Comparison of ENCODE assay signal across 11 mouse cellular contexts in the genomic region with DNA sequence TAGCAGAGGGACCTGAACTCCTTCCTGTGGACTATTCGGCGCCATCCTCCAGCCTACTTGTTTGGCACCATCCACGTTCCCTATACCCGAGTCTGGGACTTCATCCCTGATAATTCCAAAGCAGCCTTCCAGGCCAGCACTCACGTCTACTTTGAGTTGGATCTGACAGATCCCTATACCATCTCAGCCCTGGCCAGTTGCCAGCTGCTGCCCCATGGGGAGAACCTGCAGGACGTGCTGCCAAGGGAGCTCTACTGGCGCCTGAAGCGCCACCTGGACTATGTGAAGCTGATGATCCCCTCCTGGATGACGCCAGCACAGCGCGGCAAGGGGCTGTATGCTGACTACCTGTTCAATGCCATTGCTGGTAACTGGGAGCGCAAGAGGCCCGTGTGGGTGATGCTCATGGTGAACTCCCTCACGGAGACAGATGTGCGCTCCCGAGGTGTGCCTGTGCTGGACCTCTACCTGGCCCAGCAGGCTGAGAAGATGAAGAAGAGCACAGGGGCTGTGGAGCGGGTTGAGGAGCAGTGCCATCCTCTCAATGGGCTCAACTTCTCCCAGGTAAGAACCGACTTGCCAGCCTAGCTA. TPM values are rescaled to one million over a fixed set of nuclear protein-coding genes. Genes with fewer than 3 reads are reported as not detected.
DNase-seq lines count a peak whose midpoint lies in the region; ATAC-seq lines count a peak whose summit lies in the region.
"Had no signal": no experiment of that assay in that cellular context is flagged by ENCODE, and none has a peak within 500 bp of the region (broad histone marks: within the 10 kb centered on the region; RNA-seq: fewer than 3 reads in every experiment).

No protein-coding gene starts in this region.

- ATAC-seq in heart, embryonic 13.5 days (ENCODE audit: extremely low read depth, insufficient number of reproducible peaks, low FRiP score, low TSS enrichment): no peak
- no peak for ATAC-seq in midbrain, embryonic 16.5 days
- ATAC-seq in limb, embryonic 15.5 days (ENCODE audit: insufficient number of reproducible peaks, low FRiP score, low TSS enrichment, low read depth): no peak
- no peak for ATAC-seq in erythroblast, adult 5-6 weeks (replicated peaks; ENCODE audit: low FRiP score, poor library complexity, severe bottlenecking)

- WGBS in heart, embryonic 13.5 days: 74% methylated on average over 18 of the region's 18 CpGs
- 65% methylated on average over 18 of the region's 18 CpGs for WGBS in midbrain, embryonic 10.5 days
- WGBS in midbrain, embryonic 16.5 days: 62% methylated on average over 18 of the region's 18 CpGs
- 75% methylated on average over 18 of the region's 18 CpGs for WGBS in limb, embryonic 15.5 days

- H3K4me3 ChIP-seq in heart, embryonic 13.5 days: peak overlapping the region; percentile 4; the same call in 1 of the 2 replicates
- H3K4me3 ChIP-seq in midbrain, embryonic 10.5 days: peak overlapping the region; percentile 36
- H3K4me3 ChIP-seq in midbrain, embryonic 16.5 days (ENCODE audit: low read depth, low read length): no peak overlapping the region
- no peak overlapping the region for H3K4me3 ChIP-seq in limb, embryonic 15.5 days
- H3K4me3 ChIP-seq: heart, embryonic 15.5 days; limb, embryonic 12.5 days had no signal

- H3K9ac ChIP-seq in heart, embryonic 13.5 days: no peak overlapping the region
- H3K9ac ChIP-seq in midbrain, embryonic 16.5 days (ENCODE audit: low read depth, low read length): no peak overlapping the region
- no peak overlapping the region for H3K9ac ChIP-seq in limb, embryonic 15.5 days
- H3K9ac ChIP-seq: heart, embryonic 15.5 days; limb, embryonic 12.5 days had no signal

- H3K36me3 ChIP-seq in heart, embryonic 13.5 days: no peaks in the 10 kb centered on the region
- H3K36me3 ChIP-seq in midbrain, embryonic 10.5 days: 0 out of 2 replicates have a peak, but pooled peaks cover 3% of the 10 kb centered on the region
- no peaks in the 10 kb centered on the region for H3K36me3 ChIP-seq in midbrain, embryonic 16.5 days (ENCODE audit: control insufficient read depth, insufficient read depth, low read length)
- H3K36me3 ChIP-seq in limb, embryonic 15.5 days: no peaks in the 10 kb centered on the region
- H3K36me3 ChIP-seq: heart, embryonic 15.5 days; limb, embryonic 12.5 days had no signal

- H3K4me2 ChIP-seq in heart, embryonic 13.5 days: peak overlapping the region; percentile 56
- H3K4me2 ChIP-seq in midbrain, embryonic 16.5 days (ENCODE audit: low read length): no peak overlapping the region
- peak overlapping the region; percentile 8 for H3K4me2 ChIP-seq in limb, embryonic 15.5 days
- H3K4me2 ChIP-seq: limb, embryonic 12.5 days had no signal

- H3K9me3 ChIP-seq in heart, embryonic 13.5 days: no peaks in the 10 kb centered on the region
- H3K9me3 ChIP-seq in midbrain, embryonic 10.5 days (replicated peaks): no peaks in the 10 kb centered on the region
- no peaks in the 10 kb centered on the region for H3K9me3 ChIP-seq in midbrain, embryonic 16.5 days (replicated peaks; ENCODE audit: control insufficient read depth, low read length, poor library complexity, severe bottlenecking)
- no peaks in the 10 kb centered on the region for H3K9me3 ChIP-seq in limb, embryonic 15.5 days
- H3K9me3 ChIP-seq: heart, embryonic 15.5 days; limb, embryonic 12.5 days had no signal

- no peak for DNase-seq in heart, adult 8-10 months (ENCODE audit: low spot score)
- no peak for DNase-seq in midbrain, embryonic 10.5 days (ENCODE audit: low spot score)
- DNase-seq in kidney, adult 8-10 months: peak; percentile 32 to 44
- DNase-seq: cerebellum, adult 9-11 months; lung, postnatal 10 days had no signal

- H3K4me1 ChIP-seq in heart, embryonic 13.5 days: peaks cover 32% of the 10 kb centered on the region
- H3K4me1 ChIP-seq in midbrain, embryonic 10.5 days: peaks cover 55% of the 10 kb centered on the region
- peaks cover 12% of the 10 kb centered on the region for H3K4me1 ChIP-seq in midbrain, embryonic 16.5 days (ENCODE audit: control insufficient read depth, insufficient read depth, low read length)
- H3K4me1 ChIP-seq in limb, embryonic 15.5 days: peaks cover 50% of the 10 kb centered on the region

- H3K27me3 ChIP-seq in heart, embryonic 13.5 days (replicated peaks): peaks cover 86% of the 10 kb centered on the region
- peaks cover 51% of the 10 kb centered on the region for H3K27me3 ChIP-seq in midbrain, embryonic 10.5 days (ENCODE audit: low read depth, poor library complexity, severe bottlenecking)
- H3K27me3 ChIP-seq in midbrain, embryonic 16.5 days (ENCODE audit: control insufficient read depth, insufficient read depth, low read depth, low read length): peaks cover 22% of the 10 kb centered on the region
- H3K27me3 ChIP-seq in limb, embryonic 15.5 days: peaks cover 50% of the 10 kb centered on the region

- H3K27ac ChIP-seq in heart, embryonic 13.5 days (replicated peaks): no peak overlapping the region
- peak overlapping the region; percentile 65 for H3K27ac ChIP-seq in midbrain, embryonic 10.5 days (replicated peaks)
- no peak overlapping the region for H3K27ac ChIP-seq in midbrain, embryonic 16.5 days (ENCODE audit: low read length)
- H3K27ac ChIP-seq in limb, embryonic 15.5 days: no peak overlapping the region
- H3K27ac ChIP-seq: heart, embryonic 15.5 days; limb, embryonic 12.5 days had no signal

RNA-seq across cellular contexts. Expression of a gene that starts 2.5 kb away (rescaled TPM):
- polyA plus RNA-seq in heart, embryonic 13.5 days (2015; fragmentation: Nextera tagmentation; extraction: Ambion mirVana): 1.2 and 1.7 TPM in 2 replicates
- 10 to 100 TPM; 62.0 to 82.7 (median 71.5) TPM for total RNA-seq in heart, adult 8-10 months (2022)
- 1.8 TPM in 2 replicates for polyA plus RNA-seq in midbrain, embryonic 10.5 days (2016; fragmentation: Nextera tagmentation; extraction: Ambion mirVana)
- 0.32 and 0.58 TPM in 2 replicates for polyA plus RNA-seq in midbrain, embryonic 16.5 days (2015; fragmentation: Nextera tagmentation; extraction: Ambion mirVana)
- 2.7 and 3.1 TPM in 2 replicates for polyA plus RNA-seq in limb, embryonic 15.5 days (2015; fragmentation: Nextera tagmentation; extraction: Ambion mirVana)
- not detected in 2 replicates for total RNA-seq in erythroblast, adult 5-6 weeks (2015; ENCODE audit: low replicate concordance)
- total RNA-seq in erythroblast, adult 5-6 weeks (2017; ENCODE audit: low replicate concordance): not detected in 2 replicates

Comparison
In these comparisons a context has a peak if more than half of its experiments do, and no peak if none do; other contexts are left out.
1. H3K4me3 ChIP-seq: peak in heart, embryonic 13.5 days (single experiment) and midbrain, embryonic 10.5 days (single experiment); none in midbrain, embryonic 16.5 days (single experiment) and limb, embryonic 15.5 days (single experiment).
2. DNase-seq: peak in kidney, adult 8-10 months (2 of 2); none in heart, adult 8-10 months (single experiment) and midbrain, embryonic 10.5 days (single experiment).